Mouse (Mus musculus): ENCODE measurements around the gene Vmn1r183. TPM values are rescaled to one million over a fixed set of nuclear protein-coding genes. Genes with fewer than 3 reads are reported as not detected.

The Vmn1r183 gene
- polyA plus RNA-seq (2012; rRNA removed): not detected in 2 replicates

GRCm38 (mm10) chr7:24052660-24053304, at the start of gene Vmn1r183:
Vmn1r183 (plus strand) TSS chr7:24053254.

DNA sequence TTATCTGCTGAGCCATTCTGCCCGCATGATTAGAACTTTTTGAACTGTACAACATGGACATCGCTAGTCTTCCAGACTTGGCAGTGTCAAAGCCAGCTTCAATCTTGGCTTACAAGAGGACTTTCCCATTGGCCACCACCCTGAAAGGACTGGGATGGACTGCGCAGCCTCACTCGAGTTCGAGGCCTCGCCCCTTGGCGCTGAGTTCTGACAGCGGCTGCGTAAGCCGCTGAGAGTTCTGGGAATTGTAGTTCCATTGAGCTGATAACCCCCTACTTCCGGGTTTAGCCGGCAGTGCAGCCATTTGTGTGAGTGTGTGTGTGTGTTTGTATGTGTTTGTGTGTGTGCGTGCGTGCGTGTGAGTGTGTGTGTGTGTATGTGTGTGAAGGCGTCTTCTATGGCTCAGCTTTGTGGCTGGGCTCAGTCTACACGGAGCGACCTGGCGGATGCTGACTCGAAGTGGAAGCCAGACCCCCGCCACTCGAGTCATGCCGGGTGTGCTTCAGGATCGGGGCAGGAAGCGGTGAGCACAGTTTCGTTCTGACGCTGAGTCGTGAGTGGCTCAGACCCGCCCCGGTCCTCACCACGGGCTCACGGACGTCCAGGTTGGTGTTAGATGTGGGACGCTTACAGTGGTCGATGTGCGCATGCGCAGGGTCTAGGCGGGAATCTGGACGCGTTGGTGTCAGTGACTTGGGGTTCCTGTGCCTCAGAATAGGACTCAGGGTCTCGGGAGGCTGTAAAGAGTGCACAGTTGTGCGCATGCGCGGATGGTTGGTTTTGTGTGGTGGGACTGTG, 28.8 kb downstream of the Vmn1r183 start, which contains the start of gene Zfp180:
TSS of gene Zfp180 (plus strand) at position 291 of the 798 bp plus-strand sequence.

DNA sequence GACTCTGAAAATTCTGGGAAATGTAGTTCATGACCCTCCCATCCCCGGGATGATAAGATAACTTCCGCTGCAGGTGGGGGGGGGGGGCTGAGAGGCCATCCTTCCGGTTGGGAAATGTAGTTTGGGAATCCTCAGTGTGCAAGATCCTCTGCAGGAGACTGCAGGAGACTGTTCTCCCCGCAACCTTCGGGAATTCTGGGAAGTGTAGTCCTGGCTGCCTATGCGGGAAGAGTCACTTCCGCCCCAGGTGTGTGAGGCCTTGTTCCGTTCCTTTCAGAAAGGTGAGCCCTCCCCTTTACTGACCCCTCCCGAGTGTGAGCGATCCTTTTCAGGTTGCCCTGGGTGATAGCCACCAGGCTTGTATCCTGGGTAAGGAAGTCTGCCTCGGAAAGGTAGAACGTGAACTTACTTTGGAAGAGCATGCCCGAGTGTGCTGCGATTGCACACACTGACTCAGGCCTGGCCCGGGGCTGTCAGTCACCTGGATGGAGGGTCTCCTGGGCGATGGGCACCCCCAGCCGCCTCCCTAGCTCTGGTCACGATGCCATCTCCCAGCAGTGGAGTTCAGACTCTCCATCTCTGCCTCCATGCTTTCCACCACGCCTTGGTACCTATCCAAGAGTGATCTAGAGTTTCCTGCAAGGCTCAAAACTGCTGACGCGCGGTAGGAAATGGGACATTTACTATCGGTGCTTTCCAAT, 59.3 kb downstream of the Vmn1r183 start, which contains the start of gene Zfp112:
TSS of gene Zfp112 (plus strand) at position 159 of the 701 bp plus-strand sequence.

Other genes with a start within 250 kb of the Vmn1r183 start
- not detected in 2 replicates for gene Vmn1r175, start 242.6 kb upstream of the Vmn1r183 start, polyA plus RNA-seq (2012; rRNA removed)
- not detected in 2 replicates for gene Vmn1r176, start 215.9 kb upstream of the Vmn1r183 start, polyA plus RNA-seq (2012; rRNA removed)
- gene Vmn1r177, start 186.8 kb upstream of the Vmn1r183 start, polyA plus RNA-seq (2012; rRNA removed): not detected in 2 replicates
- gene Vmn1r178, start 161.2 kb upstream of the Vmn1r183 start, polyA plus RNA-seq (2012; rRNA removed): not detected in 2 replicates
- gene Vmn1r179, start 126.3 kb upstream of the Vmn1r183 start, polyA plus RNA-seq (2012; rRNA removed): not detected in 2 replicates
- gene Vmn1r180, start 102.6 kb upstream of the Vmn1r183 start, polyA plus RNA-seq (2012; rRNA removed): not detected in 2 replicates
- not detected in 2 replicates for gene Vmn1r181, start 78.6 kb upstream of the Vmn1r183 start, polyA plus RNA-seq (2012; rRNA removed)
- gene V1rd19, start 51.6 kb upstream of the Vmn1r183 start, polyA plus RNA-seq (2012; rRNA removed): not detected in 2 replicates
- 8.2 and 9.9 TPM in 2 replicates for gene Zfp180, start 28.7 kb downstream of the Vmn1r183 start, polyA plus RNA-seq (2012; rRNA removed)
- 0.88 and 1.3 TPM in 2 replicates for gene Zfp112, start 59.1 kb downstream of the Vmn1r183 start, polyA plus RNA-seq (2012; rRNA removed)
- gene Zfp235, start 80.9 kb downstream of the Vmn1r183 start, polyA plus RNA-seq (2012; rRNA removed): 4.0 and 5.8 TPM in 2 replicates
- 0.14 and 0.20 TPM in 2 replicates for gene Zfp114, start 121.8 kb downstream of the Vmn1r183 start, polyA plus RNA-seq (2012; rRNA removed)
- 1.4 TPM in 2 replicates for gene Zfp111, start 158.2 kb downstream of the Vmn1r183 start, polyA plus RNA-seq (2012; rRNA removed)
- 0.93 and 1.0 TPM in 2 replicates for gene Zfp109, start 184.3 kb downstream of the Vmn1r183 start, polyA plus RNA-seq (2012; rRNA removed)
- gene Zfp108, start 201.5 kb downstream of the Vmn1r183 start, polyA plus RNA-seq (2012; rRNA removed): 0.55 and 0.73 TPM in 2 replicates
- gene Zfp93, start 217.2 kb downstream of the Vmn1r183 start, polyA plus RNA-seq (2012; rRNA removed): 1.4 and 1.6 TPM in 2 replicates
- gene Zfp61, start 248.0 kb downstream of the Vmn1r183 start, polyA plus RNA-seq (2012; rRNA removed): 4.3 and 4.9 TPM in 2 replicates

Data from colon, adult 2 months (tissue).